Mouse (Mus musculus) bone marrow, adult 2 months (tissue): Measurements from ENCODE around the gene Gm47841. TPM values are rescaled to one million over a fixed set of nuclear protein-coding genes. Genes with fewer than 3 reads are reported as not detected.

Source experiments
- H3K27ac ChIP-seq: fragments of 200-500 bp; 2 replicates; pipeline ENCODE4 v1.5.1; 2012; ENCODE audit warnings: low read depth, mild to moderate bottlenecking, control low read depth, inconsistent platforms, low read length; ENCODE audit not compliant: control insufficient read depth, poor library complexity, insufficient read depth
- H3K4me1 ChIP-seq: fragments of 200-500 bp; 2 replicates; pipeline ENCODE4 v1.6.1; 2011; ENCODE audit warnings: low read length; ENCODE audit not compliant: control insufficient read depth, insufficient read depth
- H3K4me3 ChIP-seq: fragments of 200-500 bp; replicated peaks from 2 replicates; pipeline ENCODE3; 2011; ENCODE audit warnings: mild to moderate bottlenecking, low read depth, low read length, control low read depth; ENCODE audit not compliant: control insufficient read depth
- CTCF ChIP-seq: fragments of 200-500 bp; IDR thresholded peaks from 2 replicates; pipeline ENCODE4 v1.5.1; 2011; ENCODE audit warnings: low read length, control low read depth; ENCODE audit not compliant: control insufficient read depth, insufficient read depth
- POLR2A ChIP-seq: fragments of 200-500 bp; IDR thresholded peaks from 2 replicates; pipeline ENCODE4 v1.6.1; 2011; ENCODE audit warnings: low read depth, mild to moderate bottlenecking, control low read depth, low read length, borderline replicate concordance; ENCODE audit not compliant: control insufficient read depth
- WGBS: fragments of 180-500 bp; shearing (Covaris S2); methylation state at CpG from one replicate; pipeline ENCODE4 v1.1.7; 2018; 5-methylcytosine and 5-hydroxymethylcytosine counted together
- polyA plus RNA-seq: library from polyadenylated mRNA; stranded (reverse); fragments of >200 nt; gene quantifications from 2 replicates; pipeline ENCODE4 v1.2.4, GENCODE M21; 2011; ENCODE audit warnings: low replicate concordance; ENCODE audit not compliant: missing spikeins, insufficient read depth, insufficient read length

Gm47841 gene
- polyA plus RNA-seq, 1 experiment, result not detected

- H3K27ac ChIP-seq, result no peak overlapping the region
- no peak overlapping the region for H3K4me3 ChIP-seq
- TF ChIP-seq CTCF, result no peak
- TF ChIP-seq POLR2A, result no peak
- no peaks in the 10 kb centered on the region for H3K4me1 ChIP-seq
- 78% methylated on average over 10 of the region's 10 CpGs for WGBS
Measured at GRCm38 (mm10) chr15:101054541-101054940, 7.3 kb upstream of the Gm47841 start.

- 21% methylated on average over 65 of the region's 65 CpGs for WGBS
- TF ChIP-seq POLR2A, result no peak
- no peak for TF ChIP-seq CTCF
- H3K27ac ChIP-seq, result no peak overlapping the region
- H3K4me1 ChIP-seq, result no peaks in the 10 kb centered on the region
- H3K4me3 ChIP-seq, result no peak overlapping the region
Measured at GRCm38 (mm10) chr15:101053832-101054459, 6.7 kb upstream of the Gm47841 start.

- Histone ChIP-seq H3K4me1 (no peaks in the 10 kb centered on the region), H3K27ac (no peak overlapping the region), H3K4me3 (no peak overlapping the region)
- TF ChIP-seq POLR2A, result no peak
- no peak for TF ChIP-seq CTCF
- 41% methylated on average over 120 of the region's 120 CpGs for WGBS
Measured at GRCm38 (mm10) chr15:101052560-101053501, 5.6 kb upstream of the Gm47841 start.

GRCm38 (mm10) chr15:101051869-101052268 lies 4.7 kb upstream of the Gm47841 start:
- TF ChIP-seq CTCF, result no peak
- no peak for TF ChIP-seq POLR2A
- Histone ChIP-seq H3K27ac (no peak overlapping the region), H3K4me3 (no peak overlapping the region), H3K4me1 (no peaks in the 10 kb centered on the region)
- WGBS, result 57% methylated on average over 10 of the region's 10 CpGs

- TF ChIP-seq CTCF (no peak), POLR2A (no peak)
- WGBS, result 65% methylated on average over 5 of the region's 5 CpGs
- H3K27ac ChIP-seq, result no peak overlapping the region
- no peaks in the 10 kb centered on the region for H3K4me1 ChIP-seq
- H3K4me3 ChIP-seq, result no peak overlapping the region
Measured at GRCm38 (mm10) chr15:101048338-101048896, 1.2 kb upstream of the Gm47841 start.

GRCm38 (mm10) chr15:101046527-101047193 lies 537 bp downstream of the Gm47841 start:
- Histone ChIP-seq H3K4me3 (no peak overlapping the region), H3K27ac (no peak overlapping the region), H3K4me1 (no peaks in the 10 kb centered on the region)
- TF ChIP-seq CTCF (no peak), POLR2A (no peak)
- WGBS, result 1% methylated on average over 77 of the region's 77 CpGs

- TF ChIP-seq POLR2A (no peak), CTCF (no peak)
- Histone ChIP-seq H3K4me3 (no peak overlapping the region), H3K4me1 (no peaks in the 10 kb centered on the region), H3K27ac (no peak overlapping the region)
- WGBS, result 5% methylated on average over 43 of the region's 43 CpGs
Measured at GRCm38 (mm10) chr15:101046039-101046526, 1.1 kb downstream of the Gm47841 start.
